Mouse (Mus musculus) megakaryocyte-erythroid progenitor cell, adult 5-6 weeks (primary cell): ENCODE results near the gene Lyz1. TPM values are rescaled to one million over a fixed set of nuclear protein-coding genes. Genes with fewer than 3 reads are reported as not detected.
"Not testable (repeated sequence)": the region's sequence is repeated elsewhere in the genome, so short reads cannot be mapped to it uniquely, and the experiment has no call there.

ENCODE experiments used
- ATAC-seq: replicated peaks from 2 replicates; pipeline ENCODE4 v1.8.0; 2016; ENCODE audit warnings: mild to moderate bottlenecking, inconsistent platforms; ENCODE audit not compliant: severe bottlenecking, poor library complexity, low FRiP score, low TSS enrichment
- total RNA-seq, 2 experiments: library from RNA; stranded (forward) in 1 of 2; stranded (reverse) in 1 of 2; fragments of 200-1000, 215-1000 nt in 1 of 2; fragments of >200 nt in 1 of 2; fragmentation: Nextera tagmentation in 1 of 2; gene quantifications; 2 replicates each; pipeline ENCODE4 v1.2.3; 2014 to 2017

Lyz1 gene
- total RNA-seq (2014; fragmentation: Nextera tagmentation) (not detected in 2 replicates), total RNA-seq (2017) (not detected in 2 replicates)

DNA sequence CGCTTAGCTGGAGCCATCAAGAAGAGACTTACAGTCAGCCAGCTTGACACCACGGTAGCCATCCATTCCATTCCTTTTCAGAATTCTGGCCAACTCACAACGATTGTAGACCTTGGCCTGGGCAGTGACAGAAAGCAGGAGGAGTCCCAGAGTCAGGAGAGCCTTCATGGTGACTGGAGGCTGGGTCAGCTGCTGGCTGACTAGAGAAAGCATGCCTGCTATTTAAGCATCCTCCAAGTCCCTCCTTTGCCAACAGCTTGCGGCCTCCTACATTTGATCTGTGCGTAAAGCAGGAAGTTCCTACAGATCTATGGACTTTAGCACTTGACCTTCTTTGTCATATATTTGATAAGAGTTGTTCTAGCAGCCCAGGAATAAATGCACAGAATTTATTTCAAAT, at the start of gene Lyz1:
Lyz1 (minus strand) TSS at position 198 of the 400 bp plus-strand sequence.
- no peak for ATAC-seq

- ATAC-seq, result no peak
These were observed 49.7 kb upstream of the Lyz1 start for GRCm38 (mm10) chr10:117342406-117342805.

- no peak for ATAC-seq
These were observed 48.4 kb upstream of the Lyz1 start for GRCm38 (mm10) chr10:117341029-117341428.

DNA sequence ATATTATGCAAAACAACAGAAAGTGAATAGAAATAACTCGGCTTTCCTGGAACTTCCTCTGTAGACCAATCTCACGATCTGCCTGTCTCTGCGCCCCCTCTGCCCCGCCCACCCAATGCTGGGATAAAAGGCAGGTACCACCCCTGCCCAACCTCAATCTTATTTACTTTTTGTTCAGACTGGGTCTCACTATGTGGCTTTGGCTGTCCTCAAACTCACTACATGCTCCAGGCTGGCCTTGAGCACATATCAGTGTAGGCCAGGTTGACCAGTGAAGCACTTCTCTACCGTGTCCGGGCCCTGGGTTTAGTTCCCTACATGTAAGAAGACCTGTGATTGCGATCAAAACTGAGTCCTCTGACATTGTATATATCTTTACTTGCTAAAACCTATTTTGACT, 46.6 kb upstream of the Lyz1 start:
- ATAC-seq, result no peak

- 0 out of 2 replicates have a peak, but pooled peaks have one; percentile 10 for ATAC-seq
These were observed 45.3 kb upstream of the Lyz1 start for GRCm38 (mm10) chr10:117337946-117338345.

DNA sequence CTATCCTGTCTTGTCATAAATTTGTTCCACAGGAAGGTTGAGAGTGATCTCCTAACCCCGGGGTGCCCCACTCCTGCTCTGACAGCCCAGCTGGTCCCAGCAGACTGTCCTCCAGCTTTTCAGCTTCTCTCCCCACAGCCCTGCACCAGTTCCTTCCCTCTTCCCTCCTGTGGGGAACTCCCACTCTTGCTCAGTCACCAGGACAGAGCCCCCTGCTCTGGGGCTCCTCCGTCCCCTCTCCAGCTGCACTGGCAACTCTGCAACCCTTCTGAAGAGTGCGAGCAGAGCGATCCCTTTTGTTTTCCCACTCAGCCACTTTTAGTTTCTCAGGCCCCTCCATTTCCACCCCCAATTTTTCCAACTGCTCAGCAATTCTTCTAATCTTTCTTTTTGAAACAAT, 43.0 kb upstream of the Lyz1 start:
- no peak for ATAC-seq

DNA sequence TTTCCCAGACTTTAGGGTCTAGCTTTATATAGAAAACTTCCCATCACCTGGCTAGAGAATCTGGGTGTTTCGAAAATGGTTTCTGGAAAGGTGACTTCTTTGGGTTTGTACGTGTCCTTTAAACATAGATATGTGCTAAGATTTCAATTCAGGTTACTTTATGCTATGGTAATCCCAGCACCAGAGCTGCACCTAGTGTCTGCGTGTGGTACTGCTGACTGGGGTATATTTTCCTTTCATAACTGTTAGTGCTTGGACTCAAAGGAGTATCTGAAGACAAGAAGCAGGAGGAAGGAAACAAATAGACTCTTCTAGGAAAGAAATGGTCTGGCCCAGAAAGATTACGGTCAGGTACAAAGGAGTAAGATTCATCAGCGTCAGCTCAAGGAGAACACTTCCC, 37.9 kb upstream of the Lyz1 start:
- peak; percentile 89 for ATAC-seq

- ATAC-seq, result no peak
These were observed 31.1 kb upstream of the Lyz1 start for GRCm38 (mm10) chr10:117323782-117324181.

DNA sequence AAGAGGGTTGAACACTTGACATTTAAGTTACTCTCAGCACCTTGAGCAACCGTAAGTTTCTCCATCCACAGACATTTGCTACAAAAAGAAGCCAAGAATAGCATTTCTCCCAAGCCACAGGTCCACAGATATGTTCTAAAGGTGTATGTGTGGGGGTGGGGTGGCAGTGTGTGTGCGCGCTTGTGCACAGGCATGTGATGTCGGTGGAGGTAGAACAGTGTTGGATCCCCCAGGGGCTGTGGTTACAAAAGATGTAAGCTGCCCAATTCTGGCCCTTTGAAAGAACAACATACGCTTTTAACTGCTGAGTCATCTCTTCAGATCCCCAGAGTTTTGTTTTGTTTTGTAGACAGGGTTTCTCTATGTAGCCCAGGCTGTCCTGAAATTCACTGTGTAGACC, 30.0 kb upstream of the Lyz1 start:
- ATAC-seq, result no peak

DNA sequence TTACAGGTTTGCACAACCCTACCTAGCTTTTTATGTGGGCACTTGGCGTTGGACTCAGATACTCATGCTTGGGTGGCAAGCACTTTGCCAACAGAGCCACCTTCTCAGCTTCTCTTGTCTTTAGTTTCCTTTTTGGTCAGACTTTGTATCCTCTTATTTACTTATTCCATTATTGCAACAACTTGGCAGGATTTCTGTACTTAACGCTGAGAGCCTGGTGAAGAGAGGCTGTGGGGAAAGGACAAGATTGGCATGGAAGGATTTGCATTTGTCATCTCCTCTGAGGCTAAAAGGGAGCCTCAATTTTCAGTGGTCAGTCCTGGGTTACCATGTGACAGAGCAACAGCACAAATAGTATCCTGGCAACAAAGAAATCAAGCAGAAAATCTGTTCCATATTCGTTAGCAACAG, 27.9 kb upstream of the Lyz1 start:
- no peak for ATAC-seq

DNA sequence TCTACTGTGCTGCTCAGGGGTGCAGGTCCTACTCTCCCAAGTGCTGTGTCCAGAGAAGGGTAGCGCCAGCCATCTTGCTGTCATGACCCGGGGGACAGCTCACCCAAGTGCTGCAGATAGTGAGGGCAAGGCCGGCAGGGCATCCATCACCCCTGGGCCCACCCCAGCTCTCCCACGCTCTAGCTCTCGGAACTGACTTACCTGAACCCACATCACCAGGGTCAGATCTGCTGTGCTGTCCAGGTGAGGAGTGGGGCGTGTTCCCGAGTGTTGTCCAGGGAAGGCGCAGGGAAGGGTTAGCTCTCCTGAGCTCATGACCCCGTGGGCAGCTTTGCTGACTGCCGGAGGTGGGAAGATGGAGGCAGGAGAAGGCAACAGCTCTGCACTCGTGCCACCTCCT, 23.7 kb upstream of the Lyz1 start:
- ATAC-seq, result no peak

DNA sequence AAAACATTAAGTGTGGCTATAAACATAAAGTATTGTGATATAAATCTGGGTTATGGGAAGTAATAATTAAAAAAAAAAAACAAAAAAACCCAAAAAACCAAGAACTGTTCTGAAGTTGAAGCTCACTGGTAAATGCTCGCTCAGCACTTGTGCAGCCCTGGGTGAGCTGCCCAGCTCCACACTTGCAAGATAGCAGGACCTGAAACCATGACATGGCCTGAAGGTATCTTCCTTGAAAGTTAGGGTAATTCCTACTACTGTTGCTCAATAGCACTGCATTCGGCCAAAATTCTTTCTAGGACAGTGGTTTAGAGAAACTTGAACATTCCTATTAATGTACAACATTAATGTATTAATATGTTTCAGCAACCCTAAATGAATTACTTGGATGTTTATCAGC, 20.5 kb upstream of the Lyz1 start:
- ATAC-seq, result no peak

GRCm38 (mm10) chr10:117312168-117312567, 19.5 kb upstream of the Lyz1 start:
- no peak for ATAC-seq

GRCm38 (mm10) chr10:117304371-117304770, 11.7 kb upstream of the Lyz1 start:
- ATAC-seq, result no peak

DNA sequence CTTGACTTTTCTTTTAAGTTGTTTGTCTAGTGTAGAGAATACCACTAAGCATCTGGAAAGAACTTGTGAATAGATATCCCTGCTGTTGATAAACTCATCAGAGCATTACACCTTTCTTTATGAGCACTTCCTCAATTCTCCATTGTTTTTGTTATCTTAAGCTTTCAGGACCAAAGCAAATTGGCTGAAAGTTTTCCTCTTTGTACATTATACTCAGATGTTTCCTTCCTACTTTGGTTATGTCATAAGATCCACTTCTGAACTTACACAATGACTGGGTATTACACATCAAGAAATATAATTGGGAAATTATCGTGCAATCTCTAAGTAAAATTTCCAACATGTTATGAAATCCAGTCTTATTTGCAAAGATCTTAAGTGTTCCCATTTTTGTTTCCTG, 9.0 kb upstream of the Lyz1 start:
- ATAC-seq, result no peak; the same call in 1 of the 2 replicates

GRCm38 (mm10) chr10:117299901-117300520, 7.3 kb upstream of the Lyz1 start:
- peak; percentile 54 for ATAC-seq

- no peak for ATAC-seq
These were observed 6.4 kb upstream of the Lyz1 start for GRCm38 (mm10) chr10:117299106-117299505.

DNA sequence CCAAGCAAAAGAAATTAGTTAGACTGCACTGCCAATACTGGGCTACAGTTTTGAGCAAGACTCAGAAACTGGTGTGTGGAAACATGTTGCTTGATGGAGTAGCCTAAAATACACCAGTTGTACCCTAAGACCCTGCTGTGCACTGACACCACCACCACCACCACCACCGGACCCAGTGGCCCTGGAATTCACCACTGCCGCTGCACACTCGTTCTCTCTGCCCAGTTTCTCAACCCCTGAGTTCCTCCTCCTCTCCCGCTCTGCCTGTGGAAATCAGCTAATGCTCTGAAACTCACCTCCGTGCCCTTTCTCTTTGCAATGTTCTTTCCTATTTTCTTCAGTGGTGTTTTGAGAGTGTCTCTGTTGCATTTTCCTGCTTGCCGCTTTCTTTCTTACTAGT, 5.7 kb upstream of the Lyz1 start:
- ATAC-seq, result no peak

DNA sequence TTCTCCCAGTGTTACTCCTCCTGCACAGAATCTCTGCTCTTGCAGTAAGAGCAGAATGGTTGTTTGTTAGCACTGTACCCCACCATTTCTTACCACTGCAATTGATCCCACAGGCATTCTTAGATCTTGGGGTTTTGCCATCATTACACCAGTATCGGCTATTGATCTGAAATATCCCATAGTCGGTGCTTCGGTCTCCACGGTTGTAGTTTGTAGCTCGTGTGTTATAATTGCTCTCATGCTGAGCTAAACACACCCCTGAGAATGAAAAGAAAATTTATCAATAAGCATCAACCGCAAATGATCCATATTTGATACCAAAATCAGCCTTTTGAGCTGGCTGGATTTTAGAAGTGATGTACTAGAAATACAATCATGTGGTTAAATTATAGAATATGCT, 1.7 kb downstream of the Lyz1 start:
- not testable (repeated sequence) for ATAC-seq

- no peak for ATAC-seq
These were observed 2.4 kb downstream of the Lyz1 start for GRCm38 (mm10) chr10:117290046-117290870.

- ATAC-seq, result not testable (repeated sequence)
These were observed 3.6 kb downstream of the Lyz1 start for GRCm38 (mm10) chr10:117289034-117289505.
